Comparison of ENCODE assay signal across 8 mouse cellular contexts in the genomic region with DNA sequence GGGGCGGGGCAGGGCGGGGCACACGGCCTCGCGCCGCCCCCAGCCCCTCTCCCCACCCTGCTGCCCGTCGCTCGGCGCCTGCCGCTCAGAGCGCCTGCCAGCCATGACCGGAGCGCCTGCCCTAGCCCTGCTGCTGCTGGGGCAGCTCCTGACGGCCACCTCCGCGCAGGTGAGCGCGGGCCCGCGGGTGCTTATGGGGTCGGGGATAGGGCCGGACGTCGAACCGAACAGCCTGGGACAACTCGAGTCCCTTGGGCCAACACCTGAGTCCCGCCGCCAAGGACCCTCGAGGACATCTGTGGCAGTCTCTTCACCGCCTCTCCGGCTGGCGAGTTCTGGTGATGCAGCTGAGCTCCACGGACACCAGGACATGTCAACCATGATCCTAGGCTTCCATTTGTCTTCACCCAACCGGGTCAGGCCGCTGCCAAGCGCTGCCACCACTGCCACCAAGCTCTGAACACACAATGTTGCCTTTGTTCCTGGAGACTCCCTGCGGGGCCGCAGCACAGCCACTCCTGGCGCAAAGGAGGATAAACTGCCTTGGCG. TPM values are rescaled to one million over a fixed set of nuclear protein-coding genes. Genes with fewer than 3 reads are reported as not detected.
DNase-seq lines count a peak whose midpoint lies in the region; ATAC-seq and TF ChIP-seq lines count a peak whose summit lies in the region.

No protein-coding gene starts in this region.

- no peak for TF ChIP-seq EP300 in heart, adult 2 months (IDR thresholded peaks at IDR 0.05; ENCODE audit: insufficient read depth, low read depth, low read length)

- no peak for DNase-seq in kidney, postnatal 0 days (ENCODE audit: low spot score)
- no peak for DNase-seq in kidney, adult 2 months
- peak; percentile 53 for DNase-seq in embryo, embryonic 11 days
- DNase-seq in neural tube, embryonic 10.5 days (ENCODE audit: extremely low spot score, low spot score), result peak; percentile 51
- DNase-seq in gastrocnemius, adult 18-20 months (ENCODE audit: low spot score), result no peak
- no peak for DNase-seq in adrenal gland, postnatal 36 days
- no peak for DNase-seq in heart, adult 2 months

- no peaks in the 10 kb centered on the region for H3K4me1 ChIP-seq in kidney, postnatal 0 days (replicated peaks; ENCODE audit: insufficient read depth, low read length)
- H3K4me1 ChIP-seq in kidney, adult 2 months (ENCODE audit: control insufficient read depth, insufficient read depth, low read length), result no peaks in the 10 kb centered on the region
- H3K4me1 ChIP-seq in hindbrain, embryonic 13.5 days (replicated peaks), result peaks cover 39% of the 10 kb centered on the region
- H3K4me1 ChIP-seq in heart, adult 2 months (ENCODE audit: control insufficient read depth, insufficient read depth, low read length), result no peaks in the 10 kb centered on the region

- no peaks in the 10 kb centered on the region for H3K79me2 ChIP-seq in heart, adult 2 months (replicated peaks; ENCODE audit: control insufficient read depth, insufficient read depth, low read length)

- peak overlapping the region; percentile 43 for H3K4me2 ChIP-seq in kidney, postnatal 0 days (ENCODE audit: low read length)
- H3K4me2 ChIP-seq in hindbrain, embryonic 13.5 days, result peak overlapping the region; percentile 68

- TF ChIP-seq CTCF in kidney, postnatal 0 days (IDR thresholded peaks at IDR 0.05; ENCODE audit: low read depth), result no peak
- no peak for TF ChIP-seq CTCF in kidney, adult 2 months (conservative IDR thresholded peaks at IDR 0.05; ENCODE audit: insufficient read depth, insufficient read length, low read depth, low read length)
- TF ChIP-seq CTCF in heart, adult 2 months (IDR thresholded peaks at IDR 0.05), result no peak

- peak overlapping the region; percentile 28; the same call in 1 of the 2 replicates for H3K9ac ChIP-seq in kidney, postnatal 0 days (ENCODE audit: low read depth, low read length)
- H3K9ac ChIP-seq in hindbrain, embryonic 13.5 days, result peak overlapping the region; percentile 74
- no peak overlapping the region for H3K9ac ChIP-seq in heart, adult 2 months (ENCODE audit: low read depth, low read length)

- peak; percentile 55 for ATAC-seq in kidney, postnatal 0 days (replicated peaks; ENCODE audit: low FRiP score, low read depth)
- peak; percentile 47 for ATAC-seq in hindbrain, embryonic 13.5 days (ENCODE audit: low FRiP score)

- no peaks in the 10 kb centered on the region for H3K27me3 ChIP-seq in kidney, postnatal 0 days (ENCODE audit: insufficient read depth, low read length)
- H3K27me3 ChIP-seq in kidney, adult 2 months (replicated peaks; ENCODE audit: control insufficient read depth, insufficient read depth, low read length), result no peaks in the 10 kb centered on the region
- peaks cover 43% of the 10 kb centered on the region for H3K27me3 ChIP-seq in hindbrain, embryonic 13.5 days
- H3K27me3 ChIP-seq in heart, adult 2 months (ENCODE audit: control insufficient read depth, insufficient read depth, low read length), result no peaks in the 10 kb centered on the region

- intact Hi-C loops in heart, adult 2 months (cut with DNase I), result no loop called here

- H3K27ac ChIP-seq in kidney, postnatal 0 days, result no peak overlapping the region
- H3K27ac ChIP-seq in kidney, adult 2 months (ENCODE audit: insufficient read depth, low read depth, low read length), result no peak overlapping the region
- H3K27ac ChIP-seq in hindbrain, embryonic 13.5 days, result peak overlapping the region; percentile 55
- H3K27ac ChIP-seq in heart, adult 2 months, result no peak overlapping the region

- 4% methylated on average over 40 of the region's 41 CpGs for WGBS in kidney, postnatal 0 days
- WGBS in kidney, adult 2 months, result 16% methylated on average over 39 of the region's 41 CpGs
- under 1% methylated on average over 34 of the region's 41 CpGs for WGBS in hindbrain, embryonic 13.5 days
- 13% methylated on average over 41 of the region's 41 CpGs for WGBS in heart, adult 2 months

- H3K4me3 ChIP-seq in kidney, postnatal 0 days (replicated peaks; ENCODE audit: low read depth, low read length), result 0 out of 2 replicates have a peak overlapping the region, but pooled peaks have one; percentile 4
- no peak overlapping the region for H3K4me3 ChIP-seq in kidney, adult 2 months (ENCODE audit: insufficient read depth, low read depth, low read length)
- peak overlapping the region; percentile 41 for H3K4me3 ChIP-seq in hindbrain, embryonic 13.5 days
- no peak overlapping the region for H3K4me3 ChIP-seq in heart, adult 2 months

- peaks cover 18% of the 10 kb centered on the region for H3K36me3 ChIP-seq in kidney, postnatal 0 days (ENCODE audit: insufficient read depth, low read length)
- no peaks in the 10 kb centered on the region; the same call in 1 of the 2 replicates for H3K36me3 ChIP-seq in kidney, adult 2 months (ENCODE audit: control insufficient read depth, insufficient read depth, low read length)
- peaks cover 32% of the 10 kb centered on the region for H3K36me3 ChIP-seq in hindbrain, embryonic 13.5 days
- no peaks in the 10 kb centered on the region for H3K36me3 ChIP-seq in heart, adult 2 months (ENCODE audit: control insufficient read depth, insufficient read depth, low read length)

- TF ChIP-seq POLR2A in kidney, adult 2 months (IDR thresholded peaks at IDR 0.05; ENCODE audit: low read depth, low read length), result no peak
- no peak for TF ChIP-seq POLR2A in heart, adult 2 months (IDR thresholded peaks at IDR 0.05; ENCODE audit: insufficient read depth, low read depth, low read length)

- H3K9me3 ChIP-seq in kidney, postnatal 0 days (replicated peaks; ENCODE audit: low read length), result no peaks in the 10 kb centered on the region
- H3K9me3 ChIP-seq in hindbrain, embryonic 13.5 days, result no peaks in the 10 kb centered on the region

RNA-seq across cellular contexts. Expression of gene Col9a3, which starts 0.6 kb away (rescaled TPM):
- polyA plus RNA-seq in kidney, postnatal 0 days (2015; fragmentation: Nextera tagmentation; extraction: Ambion mirVana), result 4.0 and 5.1 TPM in 2 replicates
- polyA plus RNA-seq in kidney, adult 2 months (2012; rRNA removed), result 0.42 and 0.46 TPM in 2 replicates
- 71.7 and 74.9 TPM in 2 replicates for polyA plus RNA-seq in hindbrain, embryonic 13.5 days (2015; fragmentation: Nextera tagmentation; extraction: Ambion mirVana)
- total RNA-seq in gastrocnemius, adult 18-20 months (2021), result under 1 TPM in 1 of 2 experiments, not detected in 1; 0.07 TPM
- under 1 TPM; 0.17 to 0.26 TPM for total RNA-seq in adrenal gland, postnatal 36 days (2021)
- total RNA-seq in heart, adult 2 months (2021), result under 1 TPM in 1 of 2 experiments, not detected in 1; 0.29 TPM
- polyA plus RNA-seq in heart, adult 2 months (2012; rRNA removed), result 0.29 and 0.57 TPM in 2 replicates

RNA-seq across cellular contexts. Expression of gene Ogfr, which starts 9.2 kb away (rescaled TPM):
- 52.1 and 54.5 TPM in 2 replicates for polyA plus RNA-seq in kidney, postnatal 0 days (2015; fragmentation: Nextera tagmentation; extraction: Ambion mirVana)
- polyA plus RNA-seq in kidney, adult 2 months (2012; rRNA removed), result 31.3 and 35.5 TPM in 2 replicates
- polyA plus RNA-seq in hindbrain, embryonic 13.5 days (2015; fragmentation: Nextera tagmentation; extraction: Ambion mirVana), result 85.8 and 86.2 TPM in 2 replicates
- 10 to 100 TPM; 20.7 to 25.7 TPM for total RNA-seq in gastrocnemius, adult 18-20 months (2021)
- 10 to 100 TPM; 43.5 to 45.4 TPM for total RNA-seq in adrenal gland, postnatal 36 days (2021)
- total RNA-seq in heart, adult 2 months (2021), result 10 to 100 TPM; 29.7 to 35.3 TPM
- polyA plus RNA-seq in heart, adult 2 months (2012; rRNA removed), result 23.4 and 42.0 TPM in 2 replicates

RNA-seq across cellular contexts. Expression of gene Mrgbp, which starts 17.1 kb away (rescaled TPM):
- polyA plus RNA-seq in kidney, postnatal 0 days (2015; fragmentation: Nextera tagmentation; extraction: Ambion mirVana), result 32.1 and 34.1 TPM in 2 replicates
- 13.6 and 14.4 TPM in 2 replicates for polyA plus RNA-seq in kidney, adult 2 months (2012; rRNA removed)
- 42.2 and 44.8 TPM in 2 replicates for polyA plus RNA-seq in hindbrain, embryonic 13.5 days (2015; fragmentation: Nextera tagmentation; extraction: Ambion mirVana)
- 1 to 10 TPM; 4.4 to 4.5 TPM for total RNA-seq in gastrocnemius, adult 18-20 months (2021)
- 10 to 100 TPM; 16.6 to 17.5 TPM for total RNA-seq in adrenal gland, postnatal 36 days (2021)
- 10 to 100 TPM; 15.5 to 15.7 TPM for total RNA-seq in heart, adult 2 months (2021)
- polyA plus RNA-seq in heart, adult 2 months (2012; rRNA removed), result 14.7 and 15.4 TPM in 2 replicates

RNA-seq across cellular contexts. Expression of gene Tcfl5, which starts 44.3 kb away (rescaled TPM):
- polyA plus RNA-seq in kidney, postnatal 0 days (2015; fragmentation: Nextera tagmentation; extraction: Ambion mirVana), result 0.08 and 0.13 TPM in 2 replicates
- 0.04 and 0.05 TPM in 2 replicates for polyA plus RNA-seq in kidney, adult 2 months (2012; rRNA removed)
- polyA plus RNA-seq in hindbrain, embryonic 13.5 days (2015; fragmentation: Nextera tagmentation; extraction: Ambion mirVana), result 0.22 and 0.34 TPM in 2 replicates
- not detected for total RNA-seq in gastrocnemius, adult 18-20 months (2021)
- total RNA-seq in adrenal gland, postnatal 36 days (2021), result not detected
- not detected for total RNA-seq in heart, adult 2 months (2021)
- polyA plus RNA-seq in heart, adult 2 months (2012; rRNA removed), result 0.12 and 0.18 TPM in 2 replicates

Comparison
In these comparisons a context has a peak if more than half of its experiments do, and no peak if none do; other contexts are left out.
1. H3K4me3 ChIP-seq: peak in kidney, postnatal 0 days (single experiment) and hindbrain, embryonic 13.5 days (single experiment); none in kidney, adult 2 months (single experiment) and heart, adult 2 months (single experiment).
2. DNase-seq: peak in embryo, embryonic 11 days (single experiment) and neural tube, embryonic 10.5 days (single experiment); none in kidney, postnatal 0 days (single experiment), kidney, adult 2 months (single experiment), gastrocnemius, adult 18-20 months (single experiment), adrenal gland, postnatal 36 days (0 of 2) and heart, adult 2 months (0 of 2).
3. RNA of gene Col9a3, which starts 0.6 kb away (polyA plus RNA-seq): 71.7 to 74.9 TPM in hindbrain, embryonic 13.5 days; 4.0 to 5.1 TPM in kidney, postnatal 0 days, 0.29 to 0.57 TPM in heart, adult 2 months and 0.42 to 0.46 TPM in kidney, adult 2 months; every median in the first group is over 10 times any median in the second.